Mouse (Mus musculus): ENCODE measurements at regions not wholly inside any gene's neighbourhood (a gene's known extent, or its start where the extent isn't known, plus 50 kb on each side); places are given as distances from the start of the nearest gene placed in this dataset.

DNA sequence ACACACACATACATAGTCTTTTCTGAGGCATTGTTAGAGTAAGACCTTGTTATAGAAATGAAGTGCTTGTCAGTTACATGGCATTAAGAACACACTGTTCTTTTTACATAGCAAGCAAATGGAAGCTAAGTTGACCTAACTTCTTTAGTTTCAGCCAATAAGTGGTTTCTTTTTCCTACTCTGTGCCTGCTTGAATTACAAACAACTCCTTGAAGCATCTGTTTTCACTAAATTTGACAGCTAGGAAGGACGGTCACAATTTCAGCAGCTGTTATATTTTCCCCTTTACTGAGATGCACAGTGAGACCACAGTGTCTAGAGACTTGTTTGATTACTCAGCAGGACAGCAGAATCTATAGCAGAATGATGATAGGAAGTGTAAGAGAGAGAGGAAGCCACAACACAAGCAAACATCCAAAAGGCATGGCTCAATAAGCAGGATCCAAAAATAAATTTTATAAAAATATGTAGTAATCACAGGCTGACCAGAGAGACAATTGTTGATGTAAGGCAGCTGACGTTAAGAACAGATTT, 641.6 kb upstream of the Alcam start:
- H3K4me1 ChIP-seq (ENCODE audit: control insufficient read depth, insufficient read depth, low read length), result no peaks in the 10 kb centered on the region
- 46% methylated on average over 2 of the region's 2 CpGs for WGBS
- DNase-seq, result no peak
- H3K27ac ChIP-seq (ENCODE audit: insufficient read depth, low read length), result no peak overlapping the region
- no peak overlapping the region for H3K4me3 ChIP-seq (replicated peaks; ENCODE audit: insufficient read depth, low read depth, low read length)
- TF ChIP-seq CTCF (IDR thresholded peaks at IDR 0.05; ENCODE audit: borderline replicate concordance, insufficient read depth, low read depth, low read length) (no peak), POLR2A (IDR thresholded peaks at IDR 0.05; ENCODE audit: borderline replicate concordance, insufficient read depth, low read length) (no peak)
- H3K27me3 ChIP-seq (ENCODE audit: control insufficient read depth, insufficient read depth, low read length), result no peaks in the 10 kb centered on the region

DNA sequence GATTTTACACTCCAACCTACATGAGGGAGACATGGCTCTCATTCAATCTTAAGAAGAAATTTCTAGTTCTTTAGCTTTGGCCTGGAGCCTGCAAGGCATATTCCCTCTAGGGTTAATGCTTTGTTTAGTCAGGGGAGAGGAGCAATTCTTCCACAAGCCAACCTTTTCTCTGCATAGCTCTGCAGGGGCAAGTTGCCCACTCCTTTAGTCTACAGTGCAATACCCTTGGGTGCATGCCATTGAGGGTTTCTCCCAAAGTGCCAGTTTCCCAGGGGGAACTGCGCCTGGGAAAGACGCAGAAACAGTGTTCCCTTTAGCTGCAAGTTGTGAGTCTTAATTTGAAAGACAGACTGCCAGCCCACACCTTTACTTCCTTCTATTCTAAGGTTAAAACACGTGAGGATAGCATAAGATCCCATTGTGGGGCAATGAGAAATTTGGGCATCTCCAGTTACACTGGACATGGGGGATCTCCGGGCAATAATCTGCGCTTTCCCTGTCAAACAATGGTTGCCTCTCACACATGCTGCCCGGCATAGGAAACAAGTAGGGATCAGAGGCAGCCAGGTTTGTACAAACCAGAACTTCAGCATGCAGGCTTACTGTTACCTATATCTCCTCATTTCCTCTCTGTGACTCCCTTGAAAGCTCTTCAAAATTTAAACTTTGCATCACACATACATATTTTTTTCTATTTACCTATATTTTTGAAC, 620.1 kb upstream of the Alcam start:
- no peak overlapping the region for H3K27ac ChIP-seq (ENCODE audit: insufficient read depth, low read length)
- H3K4me3 ChIP-seq (replicated peaks; ENCODE audit: insufficient read depth, low read depth, low read length), result no peak overlapping the region
- no peaks in the 10 kb centered on the region for H3K27me3 ChIP-seq (ENCODE audit: control insufficient read depth, insufficient read depth, low read length)
- no peaks in the 10 kb centered on the region for H3K4me1 ChIP-seq (ENCODE audit: control insufficient read depth, insufficient read depth, low read length)
- no peak for DNase-seq
- TF ChIP-seq CTCF (IDR thresholded peaks at IDR 0.05; ENCODE audit: borderline replicate concordance, insufficient read depth, low read depth, low read length) (no peak), POLR2A (IDR thresholded peaks at IDR 0.05; ENCODE audit: borderline replicate concordance, insufficient read depth, low read length) (no peak)
- WGBS, result 22% methylated on average over 6 of the region's 6 CpGs

DNA sequence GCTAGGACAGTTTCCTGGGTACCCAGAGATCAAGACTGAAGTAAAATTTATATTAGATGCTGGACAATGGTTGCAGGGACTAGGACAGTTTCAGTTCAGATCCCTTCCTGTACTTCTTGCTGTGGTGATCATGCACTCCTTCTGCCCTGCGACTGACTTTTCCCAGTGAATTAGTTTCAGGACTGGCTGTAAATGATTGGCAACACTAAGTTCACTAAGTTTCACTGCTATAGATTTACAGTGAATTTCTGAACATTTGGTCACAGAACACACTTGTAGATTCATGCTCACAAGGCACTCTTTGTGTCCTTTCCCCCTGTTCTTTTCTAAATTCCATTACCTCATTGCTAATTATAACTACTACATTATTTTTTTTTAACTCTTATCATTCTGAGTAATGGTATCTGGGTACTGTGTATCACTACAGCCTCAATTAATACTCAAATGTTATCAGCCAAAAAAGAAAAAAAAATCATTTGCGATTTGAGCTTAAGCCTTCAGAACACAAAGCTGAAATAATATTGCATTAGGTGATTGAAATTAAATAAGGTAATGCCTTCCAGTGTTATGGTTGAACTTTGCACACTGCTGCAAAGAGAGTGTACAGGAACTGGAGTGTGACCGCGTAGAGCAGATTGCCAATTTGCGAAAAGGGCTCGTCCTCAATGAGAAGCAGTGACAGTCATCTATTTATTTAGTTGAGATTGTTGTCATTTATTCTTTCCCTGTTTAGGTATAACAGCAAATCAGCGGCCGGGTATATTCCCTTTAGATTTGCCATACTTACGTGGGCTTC, 618.2 kb upstream of the Alcam start:
- H3K27me3 ChIP-seq (ENCODE audit: control insufficient read depth, insufficient read depth, low read length), result no peaks in the 10 kb centered on the region
- H3K27ac ChIP-seq (ENCODE audit: insufficient read depth, low read length), result no peak overlapping the region
- H3K4me1 ChIP-seq (ENCODE audit: control insufficient read depth, insufficient read depth, low read length), result no peaks in the 10 kb centered on the region
- H3K4me3 ChIP-seq (replicated peaks; ENCODE audit: insufficient read depth, low read depth, low read length), result no peak overlapping the region
- DNase-seq, result no peak
- TF ChIP-seq CTCF (IDR thresholded peaks at IDR 0.05; ENCODE audit: borderline replicate concordance, insufficient read depth, low read depth, low read length), result no peak
- no peak for TF ChIP-seq POLR2A (IDR thresholded peaks at IDR 0.05; ENCODE audit: borderline replicate concordance, insufficient read depth, low read length)
- WGBS, result 95% methylated on average over 9 of the region's 9 CpGs

DNA sequence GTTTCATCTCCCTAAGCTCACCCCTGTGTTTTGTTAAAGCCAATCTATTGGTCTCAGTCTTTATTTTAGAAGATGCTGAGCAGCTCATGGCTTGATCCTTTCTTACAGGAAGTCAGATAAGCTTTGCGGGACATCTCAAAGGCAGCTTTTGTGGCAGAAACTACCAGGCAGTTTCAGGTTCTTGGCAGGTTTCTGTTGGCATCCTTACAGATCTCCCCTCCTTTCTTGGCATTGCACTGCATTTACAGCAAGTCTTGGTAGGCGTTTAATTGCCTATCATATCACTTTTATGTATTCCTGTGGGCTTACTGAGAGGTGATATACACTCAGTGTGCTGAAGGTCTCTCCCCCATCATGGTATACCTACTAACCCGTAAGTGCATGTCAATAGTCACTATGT, 610.3 kb upstream of the Alcam start:
- H3K4me1 ChIP-seq (ENCODE audit: control insufficient read depth, insufficient read depth, low read length), result no peaks in the 10 kb centered on the region
- 36% methylated on average over 3 of the region's 3 CpGs for whole genome bisulfite sequencing
- H3K4me3 ChIP-seq (replicated peaks; ENCODE audit: insufficient read depth, low read depth, low read length), result no peak overlapping the region
- H3K27me3 ChIP-seq (ENCODE audit: control insufficient read depth, insufficient read depth, low read length), result no peaks in the 10 kb centered on the region
- no peak for TF ChIP-seq CTCF (IDR thresholded peaks at IDR 0.05; ENCODE audit: borderline replicate concordance, insufficient read depth, low read depth, low read length)
- TF ChIP-seq POLR2A (IDR thresholded peaks at IDR 0.05; ENCODE audit: borderline replicate concordance, insufficient read depth, low read length), result no peak
- no peak for DNase-seq
- no peak overlapping the region for H3K27ac ChIP-seq (ENCODE audit: insufficient read depth, low read length)

DNA sequence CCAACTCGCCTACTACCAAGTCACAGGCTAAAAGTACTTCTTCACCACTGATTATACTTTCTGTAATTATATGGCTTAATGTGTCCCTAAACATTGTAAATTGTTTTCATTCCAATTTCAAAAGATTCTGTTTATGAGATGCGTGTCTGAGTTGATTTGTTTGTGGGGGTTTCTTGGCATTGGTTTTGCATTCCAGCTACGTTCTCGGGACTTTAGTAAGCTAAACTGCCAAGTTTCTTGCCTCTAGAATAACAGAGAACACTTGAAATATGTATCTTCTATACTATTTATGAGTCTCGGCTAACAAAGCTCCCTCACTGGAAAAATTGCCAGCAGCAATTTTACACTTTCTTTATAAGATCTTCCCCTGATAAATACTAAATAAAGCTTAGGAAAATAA, 609.2 kb upstream of the Alcam start:
- WGBS, result 35% methylated on average over 5 of the region's 5 CpGs
- no peaks in the 10 kb centered on the region for H3K4me1 ChIP-seq (ENCODE audit: control insufficient read depth, insufficient read depth, low read length)
- no peak overlapping the region for H3K27ac ChIP-seq (ENCODE audit: insufficient read depth, low read length)
- H3K27me3 ChIP-seq (ENCODE audit: control insufficient read depth, insufficient read depth, low read length), result no peaks in the 10 kb centered on the region
- no peak overlapping the region for H3K4me3 ChIP-seq (replicated peaks; ENCODE audit: insufficient read depth, low read depth, low read length)
- DNase-seq, result no peak
- TF ChIP-seq POLR2A (IDR thresholded peaks at IDR 0.05; ENCODE audit: borderline replicate concordance, insufficient read depth, low read length) (no peak), CTCF (IDR thresholded peaks at IDR 0.05; ENCODE audit: borderline replicate concordance, insufficient read depth, low read depth, low read length) (no peak)

DNA sequence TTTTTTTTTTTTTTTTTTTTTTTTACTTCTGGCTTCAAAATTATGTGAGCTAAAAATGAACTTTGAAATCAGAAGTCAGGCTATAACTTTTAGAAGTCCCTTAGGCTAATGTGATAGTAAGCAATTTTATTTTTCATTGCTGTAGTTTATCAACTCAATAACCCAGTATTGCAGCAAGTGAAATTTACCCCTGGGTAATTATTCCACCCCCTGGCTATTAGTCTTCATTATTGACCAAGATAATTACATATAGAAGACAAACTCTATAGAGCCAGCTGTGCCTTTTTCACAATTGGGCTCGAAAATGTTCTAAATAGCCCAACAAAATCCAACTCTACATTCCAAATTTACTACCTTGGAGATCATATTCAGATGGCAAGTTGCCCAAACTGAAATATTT, 572.2 kb upstream of the Alcam start:
- WGBS, result 39% methylated on average over 1 of the region's 1 CpGs
- TF ChIP-seq CTCF (IDR thresholded peaks at IDR 0.05; ENCODE audit: borderline replicate concordance, insufficient read depth, low read depth, low read length) (no peak), POLR2A (IDR thresholded peaks at IDR 0.05; ENCODE audit: borderline replicate concordance, insufficient read depth, low read length) (no peak)
- H3K27ac ChIP-seq (ENCODE audit: insufficient read depth, low read length), result no peak overlapping the region
- H3K27me3 ChIP-seq (ENCODE audit: control insufficient read depth, insufficient read depth, low read length), result no peaks in the 10 kb centered on the region
- H3K4me1 ChIP-seq (ENCODE audit: control insufficient read depth, insufficient read depth, low read length), result no peaks in the 10 kb centered on the region
- no peak overlapping the region for H3K4me3 ChIP-seq (replicated peaks; ENCODE audit: insufficient read depth, low read depth, low read length)
- no peak for DNase-seq

DNA sequence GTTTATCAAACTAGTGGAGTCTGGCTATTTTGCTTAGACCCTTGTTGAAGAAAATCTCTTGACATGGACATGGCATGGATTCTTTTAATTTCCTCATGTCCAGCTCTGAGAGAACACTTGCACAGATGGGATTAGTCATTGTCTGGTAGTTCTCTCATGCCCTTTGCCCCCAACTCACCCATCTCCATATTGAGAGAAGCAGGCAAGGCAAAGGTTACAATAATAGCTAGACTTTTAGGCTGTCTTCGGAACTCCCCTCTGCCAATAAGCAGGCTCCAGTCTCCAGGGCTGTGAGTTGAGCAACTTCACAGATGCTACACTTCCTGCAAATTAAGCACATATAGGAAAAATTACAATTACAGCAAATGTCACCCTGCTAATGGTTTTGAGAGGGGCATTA, 558.0 kb upstream of the Alcam start:
- H3K27ac ChIP-seq (ENCODE audit: insufficient read depth, low read length), result no peak overlapping the region
- TF ChIP-seq CTCF (IDR thresholded peaks at IDR 0.05; ENCODE audit: borderline replicate concordance, insufficient read depth, low read depth, low read length) (no peak), POLR2A (IDR thresholded peaks at IDR 0.05; ENCODE audit: borderline replicate concordance, insufficient read depth, low read length) (no peak)
- H3K27me3 ChIP-seq (ENCODE audit: control insufficient read depth, insufficient read depth, low read length), result no peaks in the 10 kb centered on the region
- WGBS, result 93% methylated on average over 1 of the region's 1 CpGs
- H3K4me1 ChIP-seq (ENCODE audit: control insufficient read depth, insufficient read depth, low read length), result no peaks in the 10 kb centered on the region
- DNase-seq, result no peak
- no peak overlapping the region for H3K4me3 ChIP-seq (replicated peaks; ENCODE audit: insufficient read depth, low read depth, low read length)
